Mouse (Mus musculus) intestine, embryonic 16.5 days (tissue): ENCODE results near the gene Baiap2l1. TPM values are rescaled to one million over a fixed set of nuclear protein-coding genes. Genes with fewer than 3 reads are reported as not detected.

Source experiments
- ATAC-seq: fragments of 200-750 bp; cut with Nextera tagmentation; 2 replicates; pipeline ENCODE4 v1.8.0; 2017; ENCODE audit warnings: moderate TSS enrichment, moderate library complexity
- H3K27ac ChIP-seq: fragments of 300-500 bp; sonication (generic); 2 replicates; pipeline ENCODE4 v1.5.1; 2014; ENCODE audit warnings: mild to moderate bottlenecking, low read length
- H3K27me3 ChIP-seq: fragments of 300-500 bp; sonication (generic); replicated peaks from 2 replicates; pipeline ENCODE4 v1.6.1; 2014; ENCODE audit warnings: low read length, control low read depth, mixed read lengths; ENCODE audit not compliant: control insufficient read depth, insufficient read depth
- H3K36me3 ChIP-seq: fragments of 300-500 bp; sonication (generic); 2 replicates; pipeline ENCODE4 v1.6.1; 2014; ENCODE audit warnings: low read length, control low read depth; ENCODE audit not compliant: control insufficient read depth, insufficient read depth
- H3K4me1 ChIP-seq: fragments of 300-500 bp; sonication (generic); 2 replicates; pipeline ENCODE4 v1.6.1; 2014; ENCODE audit warnings: low read length, control low read depth, mixed read lengths; ENCODE audit not compliant: control insufficient read depth, insufficient read depth
- H3K4me2 ChIP-seq: fragments of 300-500 bp; sonication (generic); 2 replicates; pipeline ENCODE4 v1.6.1; 2014; ENCODE audit warnings: low read depth, low read length, control low read depth
- H3K4me3 ChIP-seq: fragments of 300-500 bp; sonication (generic); 2 replicates; pipeline ENCODE4 v1.5.1; 2014; ENCODE audit warnings: mild to moderate bottlenecking, low read length
- H3K9ac ChIP-seq: fragments of 300-500 bp; sonication (generic); 2 replicates; pipeline ENCODE4 v1.6.1; 2014; ENCODE audit warnings: low read depth, low read length
- H3K9me3 ChIP-seq: fragments of 300-500 bp; sonication (generic); 2 replicates; pipeline ENCODE4 v1.6.1; 2016; ENCODE audit warnings: low read length, control low read depth; ENCODE audit not compliant: control insufficient read depth
- WGBS: fragments of 180-500 bp; shearing (Covaris S2); extraction: QIAGEN DNeasy Blood & Tissue Kit; methylation state at CpG from one replicate; pipeline ENCODE4 v1.1.7; 2014; 5-methylcytosine and 5-hydroxymethylcytosine counted together
- polyA plus RNA-seq: library from polyadenylated mRNA; unstranded; fragments of >200 nt; fragmentation: Nextera tagmentation; extraction: Ambion mirVana; gene quantifications from 2 replicates; pipeline ENCODE4 v1.2.1, GENCODE M21; 2015

Gene Baiap2l1
- polyA plus RNA-seq, 1 experiment from 2014 or later: 32.0 TPM

GRCm38 (mm10) chr5:144284599-144284998 lies 73.3 kb downstream of the Baiap2l1 start:
- 81% methylated on average over 5 of the region's 5 CpGs for WGBS
- no peak for ATAC-seq

GRCm38 (mm10) chr5:144283551-144284031 lies 74.3 kb downstream of the Baiap2l1 start:
- no peaks in the 10 kb centered on the region for H3K9me3 ChIP-seq
- H3K27ac ChIP-seq: no peak overlapping the region
- no peak for ATAC-seq
- no peak overlapping the region for H3K9ac ChIP-seq
- WGBS: 55% methylated on average over 8 of the region's 8 CpGs
- no peak overlapping the region for H3K4me3 ChIP-seq
- peaks cover 2% of the 10 kb centered on the region; the same call in 1 of the 2 replicates for H3K36me3 ChIP-seq
- peaks cover 12% of the 10 kb centered on the region for H3K4me1 ChIP-seq
- H3K4me2 ChIP-seq: no peak overlapping the region
- no peaks in the 10 kb centered on the region for H3K27me3 ChIP-seq

More at GRCm38 (mm10) chr5:144284599-144284998, 73.3 kb downstream of the Baiap2l1 start:
- Histone ChIP-seq H3K4me3 (no peak overlapping the region), H3K9ac (no peak overlapping the region), H3K4me1 (peaks cover 12% of the 10 kb centered on the region), H3K9me3 (no peaks in the 10 kb centered on the region), H3K36me3 (peaks cover 2% of the 10 kb centered on the region; the same call in 1 of the 2 replicates), H3K4me2 (no peak overlapping the region), H3K27ac (no peak overlapping the region), H3K27me3 (no peaks in the 10 kb centered on the region)

- Histone ChIP-seq H3K27ac (peak overlapping the region; percentile 33; the same call in 1 of the 2 replicates), H3K4me1 (peaks cover 12% of the 10 kb centered on the region), H3K9me3 (no peaks in the 10 kb centered on the region), H3K9ac (no peak overlapping the region; the same call in 1 of the 2 replicates), H3K4me2 (no peak overlapping the region), H3K36me3 (peaks cover 7% of the 10 kb centered on the region; the same call in 1 of the 2 replicates), H3K27me3 (no peaks in the 10 kb centered on the region), H3K4me3 (no peak overlapping the region)
- WGBS: 73% methylated on average over 11 of the region's 11 CpGs
- ATAC-seq: peak; percentile 65
Measured at GRCm38 (mm10) chr5:144282470-144283260, 75.2 kb downstream of the Baiap2l1 start.

- H3K4me2 ChIP-seq: no peak overlapping the region
- H3K4me3 ChIP-seq: no peak overlapping the region
- H3K9ac ChIP-seq: no peak overlapping the region
- ATAC-seq: no peak
- H3K4me1 ChIP-seq: peaks cover 12% of the 10 kb centered on the region
- no peak overlapping the region for H3K27ac ChIP-seq
- no peaks in the 10 kb centered on the region for H3K27me3 ChIP-seq
- no peaks in the 10 kb centered on the region for H3K9me3 ChIP-seq
- 96% methylated on average over 13 of the region's 13 CpGs for WGBS
- H3K36me3 ChIP-seq: peaks cover 11% of the 10 kb centered on the region
Measured at GRCm38 (mm10) chr5:144279926-144280325, 78.0 kb downstream of the Baiap2l1 start.

- H3K9me3 ChIP-seq: no peaks in the 10 kb centered on the region
- no peak for ATAC-seq
- H3K4me2 ChIP-seq: no peak overlapping the region
- no peak overlapping the region for H3K4me3 ChIP-seq
- no peak overlapping the region for H3K9ac ChIP-seq
- 82% methylated on average over 9 of the region's 9 CpGs for WGBS
- peaks cover 12% of the 10 kb centered on the region for H3K4me1 ChIP-seq
- no peaks in the 10 kb centered on the region for H3K27me3 ChIP-seq
- H3K36me3 ChIP-seq: peaks cover 11% of the 10 kb centered on the region
- H3K27ac ChIP-seq: no peak overlapping the region
Measured at GRCm38 (mm10) chr5:144279081-144279541, 78.8 kb downstream of the Baiap2l1 start.

- no peak overlapping the region for H3K4me3 ChIP-seq
- WGBS: 85% methylated on average over 12 of the region's 13 CpGs
- peaks cover 11% of the 10 kb centered on the region for H3K36me3 ChIP-seq
- H3K4me2 ChIP-seq: no peak overlapping the region
- no peak overlapping the region for H3K27ac ChIP-seq
- H3K9me3 ChIP-seq: no peaks in the 10 kb centered on the region
- H3K27me3 ChIP-seq: no peaks in the 10 kb centered on the region
- peaks cover 12% of the 10 kb centered on the region for H3K4me1 ChIP-seq
- no peak overlapping the region for H3K9ac ChIP-seq
- ATAC-seq: no peak
Measured at GRCm38 (mm10) chr5:144278374-144278960, 79.4 kb downstream of the Baiap2l1 start.

- Histone ChIP-seq H3K27me3 (no peaks in the 10 kb centered on the region), H3K9me3 (no peaks in the 10 kb centered on the region), H3K9ac (no peak overlapping the region), H3K36me3 (peaks cover 11% of the 10 kb centered on the region), H3K4me3 (no peak overlapping the region), H3K27ac (no peak overlapping the region), H3K4me1 (no peaks in the 10 kb centered on the region), H3K4me2 (no peak overlapping the region)
- ATAC-seq: no peak
- WGBS: 78% methylated on average over 17 of the region's 17 CpGs
Measured at GRCm38 (mm10) chr5:144276898-144277630, 80.8 kb downstream of the Baiap2l1 start.

- Histone ChIP-seq H3K9ac (no peak overlapping the region), H3K27me3 (no peaks in the 10 kb centered on the region), H3K9me3 (no peaks in the 10 kb centered on the region), H3K27ac (no peak overlapping the region; the same call in 1 of the 2 replicates), H3K4me2 (no peak overlapping the region), H3K4me1 (0 out of 2 replicates have a peak, but pooled peaks cover 2% of the 10 kb centered on the region), H3K36me3 (peaks cover 11% of the 10 kb centered on the region), H3K4me3 (no peak overlapping the region)
- 76% methylated on average over 6 of the region's 6 CpGs for WGBS
- ATAC-seq: no peak
Measured at GRCm38 (mm10) chr5:144274904-144275303, 83.0 kb downstream of the Baiap2l1 start.

- peak; percentile 88 for ATAC-seq
Measured at GRCm38 (mm10) chr5:144271772-144272171, 86.1 kb downstream of the Baiap2l1 start.

More at GRCm38 (mm10) chr5:144271772-144272171, 86.1 kb downstream of the Baiap2l1 start:
- H3K9me3 ChIP-seq: no peaks in the 10 kb centered on the region
- H3K4me1 ChIP-seq: peaks cover 9% of the 10 kb centered on the region
- H3K27ac ChIP-seq: no peak overlapping the region
- peaks cover 6% of the 10 kb centered on the region; the same call in 1 of the 2 replicates for H3K36me3 ChIP-seq
- 32% methylated on average over 5 of the region's 5 CpGs for WGBS
- H3K4me3 ChIP-seq: no peak overlapping the region
- no peaks in the 10 kb centered on the region for H3K27me3 ChIP-seq
- no peak overlapping the region for H3K4me2 ChIP-seq
- H3K9ac ChIP-seq: no peak overlapping the region
